Mouse (Mus musculus): ENCODE results near the gene Gpr160.
"Not testable (repeated sequence)": the region's sequence is repeated elsewhere in the genome, so short reads cannot be mapped to it uniquely, and the experiment has no call there.

Gene Gpr160

GRCm38 (mm10) chr3:30855604-30856458 lies at the start of gene Gpr160:
Gene Gpr160 (plus strand): TSS chr3:30855950.
- DNase-seq (ENCODE audit: low spot score): peak; percentile 77

DNA sequence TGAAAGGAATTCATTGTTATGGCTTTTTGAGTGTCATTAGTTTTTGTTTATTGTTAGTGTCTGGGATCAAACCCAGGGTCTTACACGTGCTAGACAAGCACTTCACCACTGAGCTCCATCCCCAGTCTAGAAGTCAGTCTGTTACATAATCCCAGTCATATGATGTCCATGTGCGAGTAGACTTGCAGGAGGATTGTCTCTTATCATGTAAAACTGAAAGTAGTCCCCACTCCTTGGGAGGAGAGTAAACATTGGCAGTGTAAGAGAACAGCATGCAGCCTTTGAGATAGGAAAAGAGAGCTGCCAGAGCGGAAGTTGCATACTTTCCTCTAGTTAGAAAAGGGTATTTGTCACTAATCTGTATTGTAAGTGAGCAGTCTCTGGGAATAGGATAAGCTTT lies 42.9 kb upstream of the Gpr160 start:
- DNase-seq (ENCODE audit: low spot score): no peak

- no peak for DNase-seq (ENCODE audit: low spot score)
These were observed 37.1 kb upstream of the Gpr160 start for GRCm38 (mm10) chr3:30818630-30819125.

DNA sequence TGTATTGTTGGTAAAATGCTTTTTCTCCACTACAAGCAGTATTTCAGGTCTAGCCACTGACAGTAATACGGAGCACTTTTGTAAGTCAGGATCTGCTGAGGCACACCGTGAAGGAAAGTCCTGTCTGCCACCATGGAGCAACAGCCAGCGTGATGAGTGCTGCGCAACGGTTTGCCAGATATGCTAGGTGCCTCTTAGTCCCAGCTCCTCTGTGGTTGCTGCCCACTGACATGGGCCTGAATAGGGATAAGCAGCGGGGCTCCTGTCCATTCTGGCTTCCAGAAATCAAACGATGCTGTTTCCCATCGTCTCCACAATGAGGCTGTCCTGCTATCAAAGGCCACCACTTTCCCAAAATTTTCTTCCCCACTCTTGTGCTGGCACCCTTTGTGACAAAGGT lies 33.6 kb upstream of the Gpr160 start:
- no peak for DNase-seq (ENCODE audit: low spot score)

- DNase-seq (ENCODE audit: low spot score): no peak
These were observed 29.7 kb upstream of the Gpr160 start for GRCm38 (mm10) chr3:30826069-30826468.

GRCm38 (mm10) chr3:30831848-30832606 lies 23.7 kb upstream of the Gpr160 start:
- no peak for DNase-seq (ENCODE audit: low spot score)

- no peak for DNase-seq (ENCODE audit: low spot score)
These were observed 22.5 kb upstream of the Gpr160 start for GRCm38 (mm10) chr3:30833254-30833653.

- no peak for DNase-seq (ENCODE audit: low spot score)
These were observed 10.0 kb upstream of the Gpr160 start for GRCm38 (mm10) chr3:30845755-30846154.

DNA sequence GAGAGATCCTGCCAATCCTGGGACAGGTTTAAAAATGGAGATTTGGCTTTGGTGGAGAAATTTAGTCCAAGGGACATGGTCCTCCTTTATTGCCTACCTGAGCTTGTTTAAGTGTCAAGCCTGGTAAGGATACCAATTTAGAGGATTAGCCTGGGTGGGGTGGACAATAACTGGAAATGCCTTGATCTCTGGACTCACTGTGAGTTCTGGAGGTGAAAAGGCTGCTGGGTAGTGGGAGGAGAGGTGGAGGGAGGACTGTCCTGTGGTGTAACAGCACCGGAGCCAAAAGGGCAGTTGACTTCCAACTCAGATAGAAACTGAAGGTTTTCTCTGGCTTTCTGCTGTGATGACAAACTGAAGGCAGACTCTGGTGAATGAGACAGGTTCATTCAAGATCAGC lies 8.3 kb upstream of the Gpr160 start:
- DNase-seq (ENCODE audit: low spot score): no peak

DNA sequence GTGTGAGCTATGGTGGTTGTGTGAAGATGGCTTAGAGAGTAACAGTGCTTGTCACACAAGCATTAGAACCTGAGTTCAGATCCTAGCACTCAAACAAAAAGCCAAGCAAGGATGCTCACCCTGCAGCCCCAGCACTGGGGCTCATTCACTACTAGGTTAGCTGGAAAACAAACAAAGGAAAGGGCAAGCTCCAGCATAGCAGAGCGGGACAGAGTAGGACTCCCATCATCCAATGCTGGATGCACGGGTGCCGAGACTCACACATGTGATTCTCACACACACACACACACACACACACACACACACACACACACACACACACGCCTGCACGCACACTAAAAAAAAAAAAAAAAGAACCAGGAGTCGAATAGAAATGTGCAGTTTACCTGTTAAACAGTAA lies 4.3 kb upstream of the Gpr160 start:
- no peak for DNase-seq (ENCODE audit: low spot score)

DNA sequence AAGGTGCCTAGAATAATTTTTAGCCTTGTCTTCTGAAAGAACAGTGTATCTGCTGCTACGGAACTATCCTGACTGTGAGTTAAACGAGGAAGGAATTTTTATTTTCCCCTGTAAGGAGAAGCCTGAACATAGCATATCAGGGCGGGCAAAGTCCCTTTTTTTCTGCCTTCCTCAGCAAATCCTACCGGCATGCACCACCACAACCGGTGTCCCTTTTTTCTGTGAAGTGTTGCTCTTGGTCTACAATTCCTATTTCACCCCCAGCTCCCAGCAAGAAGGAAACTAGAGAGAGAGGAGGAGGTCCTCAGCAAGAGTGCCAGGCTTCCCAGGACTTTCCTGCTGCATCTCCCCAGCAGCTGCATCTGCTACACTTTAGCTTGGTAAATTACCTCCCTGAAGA lies 2.2 kb upstream of the Gpr160 start:
- DNase-seq (ENCODE audit: low spot score): no peak

DNA sequence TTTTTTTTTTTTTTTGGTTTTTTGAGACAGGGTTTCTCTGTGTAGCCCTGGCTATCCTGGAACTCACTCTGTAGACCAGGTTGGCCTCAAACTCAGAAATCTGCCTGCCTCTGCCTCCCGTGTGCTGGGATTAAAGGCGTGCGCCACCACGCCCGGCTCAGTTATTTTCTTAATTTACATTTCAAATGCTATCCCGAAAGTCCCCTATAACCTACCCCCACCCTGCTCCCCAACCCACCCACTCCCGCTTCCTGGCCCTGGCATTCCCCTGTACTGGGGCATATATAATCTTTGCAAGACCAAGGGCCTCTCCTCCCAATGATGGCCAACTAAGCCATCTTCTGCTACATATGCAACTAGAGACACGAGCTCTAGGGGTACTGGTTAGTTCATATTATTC lies 3.8 kb downstream of the Gpr160 start:
- DNase-seq (ENCODE audit: low spot score): not testable (repeated sequence)

DNA sequence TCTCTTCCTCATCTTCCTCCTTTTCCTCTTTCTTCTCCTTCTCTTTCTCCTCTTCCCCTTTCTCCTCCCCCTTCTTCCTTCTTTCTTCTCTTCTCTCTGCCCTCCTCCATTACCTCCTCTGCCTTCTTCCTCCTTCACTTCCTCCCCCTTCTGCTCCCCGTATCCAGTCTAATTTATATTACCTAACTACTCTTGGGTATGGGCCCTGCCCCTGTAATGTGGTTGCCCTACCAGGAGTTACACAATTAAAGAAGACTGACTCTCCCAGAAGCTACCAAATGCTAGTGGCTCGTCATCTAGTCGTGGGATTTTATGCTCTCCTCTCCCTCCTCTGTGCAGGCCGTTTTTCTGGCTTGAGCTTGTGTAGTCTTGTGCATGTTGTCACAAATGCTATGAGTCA lies 5.0 kb downstream of the Gpr160 start:
- DNase-seq (ENCODE audit: low spot score): no peak

- peak; percentile 14 for DNase-seq (ENCODE audit: low spot score)
These were observed 8.1 kb downstream of the Gpr160 start for GRCm38 (mm10) chr3:30863712-30864435.

- DNase-seq (ENCODE audit: low spot score): no peak
These were observed 8.9 kb downstream of the Gpr160 start for GRCm38 (mm10) chr3:30864640-30865039.

DNA sequence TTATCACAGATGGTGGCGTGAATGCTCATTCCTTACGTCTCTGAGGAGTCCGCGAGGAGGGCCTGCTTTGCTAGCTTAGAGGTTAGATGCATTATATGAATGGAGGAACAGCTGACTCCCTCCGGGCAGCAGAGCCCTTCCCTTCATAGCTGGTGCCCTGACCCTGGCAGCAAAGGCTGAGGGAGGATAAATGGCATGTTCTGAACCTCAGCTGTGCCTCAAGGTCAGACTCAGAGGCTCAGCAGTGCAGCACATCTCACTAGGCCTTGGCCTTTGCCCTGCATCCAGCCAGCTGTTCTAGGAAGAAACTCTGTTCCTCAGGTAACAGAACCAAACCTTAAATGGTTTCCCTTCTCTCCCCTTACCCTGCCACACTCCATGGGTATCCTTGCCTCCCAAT lies 12.4 kb downstream of the Gpr160 start:
- DNase-seq (ENCODE audit: low spot score): no peak

DNA sequence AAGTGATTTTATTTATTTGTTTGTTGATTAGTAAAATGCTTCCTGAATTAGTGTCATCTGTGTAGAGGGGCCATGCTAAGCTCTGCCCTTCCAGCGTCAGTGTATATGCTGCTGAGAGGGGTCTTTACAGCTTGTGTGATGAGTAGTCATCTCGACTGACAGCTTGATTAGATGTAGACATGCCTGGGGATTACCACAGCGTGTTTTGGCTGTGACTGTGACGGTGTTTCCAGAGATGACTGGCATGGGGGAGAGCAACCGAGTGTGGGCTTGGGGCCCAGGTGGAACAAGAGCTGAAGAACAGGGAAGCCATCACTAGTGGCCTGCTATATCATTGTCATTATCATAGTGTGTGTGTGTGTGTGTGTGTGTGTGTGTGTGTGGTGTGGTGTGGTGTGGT lies 12.9 kb downstream of the Gpr160 start:
- no peak for DNase-seq (ENCODE audit: low spot score)

GRCm38 (mm10) chr3:30869995-30870394 lies 14.2 kb downstream of the Gpr160 start:
- DNase-seq (ENCODE audit: low spot score): no peak

DNA sequence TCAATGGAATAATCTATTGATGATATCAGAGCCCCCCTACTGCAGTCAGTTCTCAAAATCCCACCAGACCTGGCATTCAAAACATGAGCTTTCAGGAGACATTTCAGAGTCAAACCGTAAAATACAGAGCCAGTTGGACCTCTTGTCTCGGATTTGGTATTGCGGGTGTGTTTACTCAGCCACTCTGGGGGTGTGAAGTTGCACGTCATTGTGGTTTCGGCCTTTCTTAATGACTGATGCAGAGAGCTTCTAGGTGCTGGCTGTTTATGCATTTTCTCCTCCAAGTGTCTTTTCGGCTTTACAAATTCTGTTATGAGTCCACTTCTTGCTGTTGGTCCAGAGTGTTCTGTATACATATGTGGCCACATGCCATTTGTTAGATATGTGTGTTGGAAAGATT lies 21.0 kb downstream of the Gpr160 start:
- no peak for DNase-seq (ENCODE audit: low spot score)

DNA sequence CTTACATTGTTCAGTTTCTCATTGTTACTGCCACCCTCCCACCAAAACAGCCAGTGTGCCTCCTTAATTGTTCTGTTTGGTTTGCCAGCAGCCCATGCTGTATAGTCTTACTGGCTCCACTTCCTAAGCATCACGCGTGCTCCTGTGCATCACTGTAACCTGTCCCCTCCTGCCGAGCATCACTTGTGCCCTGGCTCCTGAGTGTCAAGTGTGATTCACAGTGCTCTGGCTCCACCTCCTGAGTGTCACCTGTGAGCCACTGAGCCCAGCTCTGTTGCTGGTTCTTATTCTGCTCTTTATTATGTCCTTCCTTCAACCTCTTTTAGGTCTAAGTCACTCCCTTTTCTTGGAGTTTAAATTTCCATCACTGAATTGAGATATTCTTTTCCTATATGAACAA lies 31.7 kb downstream of the Gpr160 start:
- DNase-seq (ENCODE audit: low spot score): no peak

GRCm38 (mm10) chr3:30889014-30889413 lies 33.3 kb downstream of the Gpr160 start:
- no peak for DNase-seq (ENCODE audit: low spot score)

GRCm38 (mm10) chr3:30896721-30897120 lies 41.0 kb downstream of the Gpr160 start:
- no peak for DNase-seq (ENCODE audit: low spot score)

DNA sequence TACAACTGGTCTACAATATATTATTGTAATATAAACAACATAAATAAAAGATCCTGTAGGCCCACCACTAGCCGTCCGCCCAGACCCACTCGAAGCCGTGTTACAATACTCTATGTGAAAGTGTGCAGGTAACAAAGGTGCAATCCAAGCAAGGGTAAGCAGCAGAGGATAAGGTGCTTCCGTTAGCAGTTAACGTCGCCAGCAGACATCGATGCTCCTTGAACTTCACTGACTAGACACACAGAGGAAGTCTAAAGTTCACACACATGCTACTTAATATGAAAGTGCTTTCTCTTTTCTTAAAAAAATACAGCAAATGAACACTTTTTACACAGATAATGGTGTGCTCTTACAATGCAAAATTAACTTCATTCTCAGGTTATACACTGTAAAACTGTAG lies 43.7 kb downstream of the Gpr160 start:
- DNase-seq (ENCODE audit: low spot score): no peak

Measured in T-cell, adult 2 months (primary cell).